Mouse (Mus musculus) 3T3-L1 (cell line): ENCODE measurements around the gene Haus3.

Experiments
- DNase-seq: peaks from one replicate; pipeline ENCODE4 v3.0.0-alpha.2; 2015; ENCODE audit warnings: low read depth, low spot score

Gene Haus3

DNA sequence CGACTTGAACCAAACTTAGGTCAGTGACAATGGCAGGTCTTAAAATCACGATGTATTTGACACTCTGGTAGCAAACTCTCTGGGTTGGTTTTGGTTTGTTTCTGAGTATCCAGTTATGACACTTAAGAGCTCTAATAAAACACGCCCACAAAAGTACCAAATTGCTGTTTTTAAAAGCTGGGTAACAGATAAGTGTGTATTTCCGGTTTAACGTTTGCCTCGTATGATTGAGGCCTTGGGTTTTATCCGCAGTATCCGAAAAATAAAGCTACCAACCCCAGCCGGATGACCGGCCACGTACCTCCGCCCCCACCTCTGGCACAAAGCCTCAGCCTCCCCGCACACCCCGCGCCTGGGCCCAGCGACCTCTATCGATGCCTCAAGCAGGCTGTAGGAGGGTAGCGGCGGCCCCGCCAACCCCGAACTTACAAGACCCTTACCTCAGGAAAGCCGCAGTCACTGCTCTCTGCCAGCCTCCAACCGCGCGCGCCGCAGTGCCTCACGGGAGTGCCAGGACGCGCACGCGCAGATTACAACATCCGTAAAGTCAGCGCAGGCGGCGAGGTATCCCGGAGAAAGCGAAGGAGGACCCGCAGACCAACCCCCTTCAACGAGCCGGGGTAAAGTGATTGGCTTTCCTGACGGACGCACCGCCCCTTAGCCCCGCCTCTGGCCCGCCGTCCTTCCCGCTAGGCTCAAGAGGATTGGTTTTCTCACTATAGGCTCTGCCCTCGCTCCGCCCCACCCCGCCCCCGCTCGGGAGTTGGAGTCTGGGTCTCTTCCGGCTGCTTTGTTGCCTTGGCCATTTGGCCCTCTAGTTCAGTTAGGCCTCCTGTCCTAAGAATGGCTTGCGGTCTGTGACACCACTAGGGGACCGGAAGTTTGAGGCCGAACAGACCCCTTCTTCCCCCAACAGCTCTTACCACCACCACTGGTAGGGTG, at the start of gene Haus3, which contains the start of gene Poln:
TSS of gene Haus3 (minus strand) at position 578 of the 942 bp plus-strand sequence.
TSS of gene Poln (minus strand) at position 499 of the 942 bp plus-strand sequence.
- peak; percentile 99 for DNase-seq

DNA sequence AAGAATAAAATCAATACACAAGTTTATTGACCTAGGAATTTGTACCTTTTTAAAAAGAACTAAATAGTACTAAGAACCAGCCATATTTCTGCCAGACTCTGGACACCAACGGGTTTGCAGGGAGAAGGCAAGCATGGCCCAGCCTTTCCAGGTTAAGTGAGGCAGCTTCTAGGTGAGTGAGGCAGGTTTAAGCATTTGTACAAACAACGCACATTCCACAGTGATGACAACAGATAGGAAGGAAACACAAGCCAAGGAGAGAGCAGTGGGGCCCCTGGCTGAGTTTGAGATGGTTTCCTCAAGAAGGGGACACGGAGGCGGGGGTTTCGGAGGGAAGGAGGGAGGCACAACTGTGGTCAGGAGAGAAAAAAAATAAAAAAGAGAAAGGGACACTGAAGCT, 49.3 kb upstream of the Haus3 start:
- DNase-seq = no peak

DNA sequence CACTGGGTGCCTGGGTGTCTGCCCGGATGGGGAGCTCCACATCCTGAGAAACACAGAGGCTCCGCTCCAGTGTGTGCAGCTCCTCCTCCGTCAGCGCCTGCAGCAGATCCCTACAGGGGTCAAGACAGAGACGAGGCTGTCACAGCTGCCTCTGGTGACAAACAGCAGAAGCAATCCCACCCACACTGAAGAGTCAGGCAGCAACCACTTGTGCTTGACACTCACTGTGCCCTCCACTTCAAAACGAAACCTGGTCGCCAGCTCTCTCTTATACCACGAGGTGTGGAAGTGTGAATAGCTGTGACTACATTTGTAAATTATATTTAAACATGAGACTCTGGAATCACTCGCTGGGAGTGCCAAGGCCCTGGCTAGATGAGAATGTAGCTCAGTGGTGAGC, 48.4 kb upstream of the Haus3 start:
- no peak for DNase-seq

DNA sequence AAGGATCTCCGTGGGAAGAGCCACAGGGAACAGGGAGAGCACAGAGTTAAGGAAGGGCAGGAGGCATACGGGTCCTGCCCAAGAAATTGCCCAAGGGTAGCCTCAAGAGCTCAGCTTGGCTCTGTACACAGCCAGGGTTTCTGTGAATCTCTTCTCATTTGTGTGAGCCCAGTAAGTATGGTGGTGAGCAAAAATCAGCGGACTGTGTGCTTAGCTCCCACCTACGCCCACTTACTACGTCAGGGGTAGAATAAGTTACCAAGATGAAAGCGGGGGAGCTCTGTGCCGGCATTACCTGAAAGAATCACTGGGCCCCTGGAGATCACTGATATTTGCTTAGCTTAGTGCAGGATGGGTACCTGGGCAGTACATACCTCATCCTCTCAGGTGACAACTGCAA, 46.7 kb upstream of the Haus3 start:
- no peak for DNase-seq

DNA sequence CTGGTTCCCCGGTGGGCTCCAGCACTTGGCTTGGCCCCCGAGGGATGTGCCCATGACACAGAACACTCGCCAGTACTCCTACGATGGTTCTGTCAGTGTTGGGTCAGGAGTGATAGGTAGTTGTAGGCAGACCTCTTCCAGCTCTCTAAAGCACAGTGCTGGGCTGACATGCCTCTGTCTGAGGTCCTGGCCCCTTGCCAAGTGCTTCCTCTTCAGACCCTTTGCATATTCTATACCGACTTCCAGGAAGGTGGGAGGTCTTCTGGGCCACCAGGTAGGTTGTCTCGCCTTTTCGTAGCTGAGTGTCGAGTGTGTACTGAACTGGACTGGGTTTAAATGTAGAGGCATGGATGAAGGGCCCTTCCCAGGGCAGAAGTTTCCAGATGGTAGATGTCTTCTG, 44.3 kb upstream of the Haus3 start:
- no peak for DNase-seq

DNA sequence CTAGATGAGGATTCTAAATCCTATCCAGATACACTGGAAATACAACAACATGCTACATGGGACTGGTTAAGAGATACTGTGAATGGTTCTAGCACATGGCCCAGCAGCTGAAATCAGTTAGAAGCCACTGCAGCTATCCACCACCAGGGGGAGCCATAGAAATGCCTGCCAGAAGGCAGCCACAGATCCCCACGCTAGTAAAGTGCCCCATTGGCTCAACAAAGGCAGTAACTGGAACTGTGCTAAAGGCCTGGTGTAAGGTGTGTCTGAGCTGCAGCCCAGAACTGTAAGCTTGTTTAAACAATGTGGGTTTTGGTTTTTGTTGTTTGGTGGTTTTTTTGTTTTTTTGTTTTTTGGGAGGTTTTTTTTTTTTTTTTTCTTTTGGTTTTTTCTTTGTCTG, 41.0 kb upstream of the Haus3 start:
- peak; percentile 92 for DNase-seq

DNA sequence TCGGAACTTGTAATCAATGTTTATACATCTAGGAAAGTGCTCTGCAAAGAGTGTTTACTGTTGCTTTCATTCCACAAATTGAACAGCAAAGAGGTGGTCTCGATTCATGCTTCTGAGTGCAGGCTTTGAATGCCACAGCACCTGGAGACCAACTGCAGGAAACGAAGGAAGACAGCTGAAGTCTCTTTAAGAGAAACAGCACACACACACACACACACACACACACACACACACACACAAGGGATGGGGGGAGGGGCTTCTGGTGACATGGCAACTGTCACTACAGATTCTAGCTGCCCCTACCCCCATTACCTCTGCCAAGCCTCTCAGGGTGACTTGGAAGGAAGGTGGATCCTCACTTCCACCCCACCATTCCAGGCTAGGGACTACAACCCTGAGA, 38.2 kb upstream of the Haus3 start:
- no peak for DNase-seq

DNA sequence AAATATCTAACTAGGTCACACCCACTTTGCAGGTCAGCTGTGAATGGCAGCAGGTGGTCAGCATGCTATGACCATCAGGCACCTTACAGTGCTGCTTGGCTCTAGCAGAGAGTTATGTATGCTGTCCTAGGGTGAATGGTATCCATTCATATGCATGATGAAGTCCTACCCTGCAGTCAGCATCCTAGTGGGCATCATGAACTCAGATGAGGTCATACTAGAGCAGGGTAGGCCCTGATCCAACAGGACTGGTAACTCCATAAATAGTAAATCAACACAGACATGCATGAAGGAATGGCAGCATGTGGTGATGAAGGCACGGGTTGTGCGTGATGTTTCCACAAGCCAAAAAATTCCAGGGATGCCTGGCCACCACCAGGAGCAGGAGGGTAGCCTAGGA, 36.5 kb upstream of the Haus3 start:
- no peak for DNase-seq

DNA sequence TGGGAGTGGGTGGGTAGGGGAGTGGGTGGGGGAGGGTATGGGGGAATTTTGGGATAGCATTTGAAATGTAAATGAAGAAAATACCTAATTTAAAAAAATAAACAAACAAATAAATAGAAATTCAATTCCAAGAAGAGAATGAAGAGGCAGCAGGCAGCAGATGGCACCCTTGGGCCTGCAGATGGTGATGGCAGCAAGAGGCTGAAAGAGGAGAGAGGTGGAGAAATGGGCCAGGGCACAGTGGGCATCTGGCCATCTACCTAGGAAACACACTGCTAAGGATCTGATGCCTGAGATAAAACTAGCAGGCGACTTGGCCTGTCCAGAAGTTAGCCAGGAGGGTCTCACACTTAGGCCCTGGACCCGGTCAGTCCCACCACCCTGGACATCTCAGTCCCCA, 35.6 kb upstream of the Haus3 start:
- DNase-seq = no peak

DNA sequence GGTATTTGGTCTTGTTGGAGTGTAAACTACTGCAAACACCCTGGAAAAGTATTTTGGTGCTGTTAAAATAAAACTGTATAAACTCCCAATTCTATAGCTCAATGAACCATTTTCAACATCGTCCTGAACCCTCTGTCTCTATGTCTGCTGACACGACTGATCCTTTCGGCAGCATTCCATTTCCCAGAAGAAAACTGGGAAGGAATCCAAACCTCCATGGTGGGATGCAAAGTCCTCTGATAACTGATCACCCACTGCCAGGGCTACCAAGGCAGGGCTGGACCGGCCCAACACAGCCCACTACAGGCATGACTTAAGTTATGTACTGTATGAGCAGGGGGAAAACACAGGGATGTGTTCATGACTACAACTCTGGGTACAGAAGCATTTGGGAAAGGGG, 32.7 kb upstream of the Haus3 start:
- no peak for DNase-seq

DNA sequence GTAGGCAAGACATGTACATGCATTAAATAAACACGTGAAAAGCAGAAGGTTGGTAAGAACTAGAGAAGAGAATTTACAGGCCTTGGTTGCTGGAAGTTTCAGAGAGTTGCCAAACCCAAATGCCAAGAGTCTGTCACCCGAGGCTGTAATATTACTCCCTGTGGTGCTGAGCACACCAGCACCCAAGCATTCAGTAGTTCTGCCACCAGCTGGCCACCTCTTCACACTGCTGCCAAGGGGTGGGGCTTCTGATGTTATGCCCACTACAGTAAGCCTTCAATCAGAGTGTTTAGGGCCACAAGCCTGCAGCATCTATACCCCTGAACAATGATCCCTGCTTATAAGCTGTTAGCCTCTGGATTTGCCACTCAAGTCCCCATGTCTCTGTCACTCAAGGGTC, 32.1 kb upstream of the Haus3 start:
- DNase-seq = peak; percentile 51

DNA sequence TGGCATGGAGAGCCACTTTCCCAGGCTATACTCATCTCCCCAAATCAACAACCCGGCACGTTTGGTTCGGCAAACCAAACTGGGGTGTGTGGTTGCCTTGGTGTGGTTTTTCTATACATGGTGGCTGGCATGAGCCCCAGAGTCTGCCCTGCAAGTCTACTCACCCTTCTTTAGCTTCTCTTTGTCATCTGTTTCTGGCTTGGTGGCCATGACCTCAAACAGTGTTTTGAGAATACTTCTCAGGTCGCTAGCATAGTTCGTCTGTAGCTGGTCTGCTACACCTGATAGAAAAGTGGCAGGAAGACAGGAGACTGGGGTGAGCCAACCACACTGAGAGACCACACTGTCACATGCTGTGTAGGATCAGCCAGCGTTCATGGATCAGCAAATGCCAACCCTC, 29.3 kb upstream of the Haus3 start:
- DNase-seq = no peak

DNA sequence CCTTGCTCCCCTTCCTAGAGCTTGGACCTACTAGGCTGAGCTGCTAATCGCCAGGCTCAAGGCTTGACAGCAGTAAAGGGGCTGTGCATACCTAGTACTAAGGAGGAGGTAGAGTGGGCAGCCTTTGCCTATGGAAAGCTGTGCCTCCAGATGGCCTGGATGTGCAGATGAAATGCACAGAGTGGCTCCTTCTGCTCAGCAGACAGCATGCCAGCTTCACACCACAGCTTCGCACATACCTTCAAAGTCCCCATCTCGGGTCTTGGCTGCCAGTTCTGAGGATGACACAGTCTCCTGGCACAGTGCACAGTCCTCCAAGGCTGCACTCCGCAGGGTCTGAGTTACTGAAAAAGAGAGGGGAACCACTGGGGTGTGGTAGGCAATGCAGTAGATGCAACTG, 27.9 kb upstream of the Haus3 start:
- DNase-seq = no peak

DNA sequence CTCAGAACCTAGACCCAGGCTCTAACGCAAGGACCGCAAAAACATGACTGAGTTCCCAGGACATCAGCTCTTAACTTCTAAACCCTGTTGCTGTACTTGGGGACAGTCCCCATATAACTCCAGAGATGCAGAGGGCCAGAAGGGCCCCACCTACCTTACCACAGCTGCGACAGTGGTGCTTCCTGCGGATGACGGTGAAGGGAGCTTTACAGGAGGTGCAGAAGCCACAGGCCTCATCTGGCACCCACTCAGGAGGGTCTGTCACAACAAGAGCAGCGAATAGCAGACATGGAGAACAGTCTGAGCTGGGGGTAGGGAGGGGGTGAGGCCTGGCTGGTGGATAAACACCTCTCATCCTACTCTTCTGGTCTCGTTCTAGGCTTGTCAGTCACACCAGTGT, 27.1 kb upstream of the Haus3 start:
- DNase-seq = no peak

DNA sequence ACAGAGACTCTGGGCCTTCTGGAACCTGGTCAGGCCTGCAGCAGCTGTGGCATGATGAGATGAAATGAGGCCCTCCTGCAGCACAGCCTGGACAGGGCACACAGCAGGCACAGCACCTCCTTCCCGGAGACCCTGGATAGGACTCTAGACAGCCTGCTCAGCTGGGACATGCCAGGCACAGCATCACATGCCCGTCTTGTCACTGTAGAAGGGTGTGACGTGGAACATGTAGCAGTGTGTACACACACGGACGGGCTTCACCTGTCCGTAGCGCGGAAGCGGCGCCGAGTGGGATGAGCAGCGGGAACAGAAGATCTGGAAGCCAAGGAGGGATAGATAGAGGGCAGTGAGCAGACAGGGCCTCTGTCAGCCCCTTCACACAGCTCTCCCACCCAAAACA, 26.5 kb upstream of the Haus3 start:
- DNase-seq = no peak

DNA sequence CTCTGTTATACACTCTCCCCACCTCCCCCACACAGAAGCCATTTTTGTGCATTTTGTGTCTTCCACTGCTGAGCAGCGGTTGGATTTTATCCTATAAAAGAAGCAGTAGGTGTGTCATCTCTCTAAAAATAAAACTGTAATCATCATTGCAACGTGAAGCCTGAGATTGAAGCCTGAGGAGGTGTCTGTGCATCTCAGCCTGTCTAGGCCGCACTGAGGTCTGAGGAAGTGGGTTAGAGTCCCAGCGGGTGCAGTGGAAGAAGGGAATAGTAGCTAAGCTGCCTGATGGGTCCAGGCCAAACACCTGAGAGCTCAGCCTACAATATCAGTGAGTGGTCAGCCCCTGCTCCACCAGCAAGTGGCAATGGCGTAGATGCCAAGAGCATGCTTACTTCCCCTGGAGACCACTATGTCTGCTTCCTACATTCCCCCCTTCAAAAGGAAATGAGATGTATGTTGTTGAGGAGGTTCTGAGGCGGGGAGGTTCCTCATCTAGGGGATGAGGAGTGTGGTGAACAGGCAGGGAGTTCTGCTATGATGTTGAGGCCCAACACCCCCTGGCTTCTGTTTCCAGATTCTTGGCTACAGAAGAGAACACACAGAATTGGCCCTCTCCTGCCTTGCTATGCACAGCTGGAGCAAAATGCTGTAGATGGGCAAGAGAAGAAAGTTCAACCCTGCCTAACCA, 25.8 kb upstream of the Haus3 start:
- no peak for DNase-seq

DNA sequence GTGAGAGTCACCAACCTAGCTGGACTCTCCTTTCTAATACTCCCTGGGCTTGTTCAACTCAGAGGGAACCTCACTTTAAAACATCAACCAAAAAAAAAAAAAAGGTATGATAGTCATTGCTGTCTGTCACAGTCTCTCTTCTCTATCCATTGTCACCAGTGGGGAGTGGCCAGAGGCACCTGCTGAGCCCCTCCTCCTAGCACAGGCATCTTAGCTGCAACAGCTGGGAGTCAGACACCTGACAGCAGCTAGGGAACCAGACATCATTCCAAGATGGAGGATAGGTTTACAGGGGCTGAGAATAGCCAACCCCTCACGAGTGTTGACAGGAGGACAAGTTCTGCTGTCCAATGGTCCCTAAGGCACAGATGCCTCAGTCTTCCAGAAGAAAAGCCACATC, 25.1 kb upstream of the Haus3 start:
- DNase-seq = no peak

DNA sequence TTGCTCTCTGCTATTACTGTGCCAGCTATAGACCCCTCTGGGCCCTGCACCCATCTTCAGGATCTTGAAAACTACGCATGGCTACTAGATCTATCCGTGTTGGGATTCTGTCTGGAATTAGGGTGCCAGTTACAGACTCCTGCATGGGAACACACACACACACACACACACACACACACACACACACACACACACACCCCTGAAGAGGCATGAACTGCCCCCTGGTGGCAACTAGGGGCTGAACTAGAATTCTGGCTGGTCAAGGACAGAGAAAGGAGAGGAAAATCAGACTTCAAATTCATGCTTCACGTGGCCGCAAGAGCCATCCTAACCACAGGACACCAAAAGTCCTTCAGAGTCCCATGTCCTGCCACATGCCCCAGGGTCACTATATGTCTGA, 22.5 kb upstream of the Haus3 start:
- DNase-seq = peak; percentile 36

DNA sequence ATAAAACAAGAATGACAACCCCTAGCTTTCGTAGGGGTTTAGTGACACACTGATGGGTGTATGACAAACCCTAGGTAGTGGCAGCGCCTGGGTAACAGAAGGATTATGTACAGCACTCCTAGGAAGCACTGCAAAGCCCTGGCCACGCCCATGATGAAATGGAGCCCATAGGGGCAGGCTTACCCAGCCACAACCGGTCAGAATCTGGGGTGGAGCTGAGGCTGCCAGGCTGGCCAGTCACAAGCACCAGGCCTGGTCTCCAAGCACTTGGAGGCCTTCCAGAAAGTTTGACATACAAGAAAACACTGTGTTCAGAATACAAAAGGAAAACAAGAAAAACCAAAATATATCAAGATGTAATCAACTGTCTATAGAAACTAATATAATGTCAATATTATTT, 21.7 kb upstream of the Haus3 start:
- peak; percentile 89 for DNase-seq

DNA sequence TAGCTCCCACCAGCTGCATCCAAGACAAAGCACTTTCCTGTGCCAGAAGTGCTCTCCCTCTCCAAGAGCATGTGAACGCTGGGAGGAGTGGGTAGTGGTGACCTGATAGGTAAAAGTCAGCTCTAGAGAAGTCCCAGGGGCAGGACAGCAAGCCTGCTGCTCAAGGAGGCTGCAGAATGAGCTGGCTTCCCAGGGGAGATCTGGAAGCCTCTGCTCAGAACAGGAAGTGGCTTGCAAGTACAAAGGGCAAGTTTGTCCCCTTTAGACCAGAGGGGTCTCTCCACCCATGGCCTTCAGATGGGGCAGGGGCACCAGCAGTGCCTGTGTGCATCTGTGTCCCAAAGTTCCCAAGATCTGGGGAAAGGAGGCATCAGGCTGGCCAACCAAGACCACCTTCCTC, 20.2 kb upstream of the Haus3 start:
- DNase-seq = peak; percentile 32

DNA sequence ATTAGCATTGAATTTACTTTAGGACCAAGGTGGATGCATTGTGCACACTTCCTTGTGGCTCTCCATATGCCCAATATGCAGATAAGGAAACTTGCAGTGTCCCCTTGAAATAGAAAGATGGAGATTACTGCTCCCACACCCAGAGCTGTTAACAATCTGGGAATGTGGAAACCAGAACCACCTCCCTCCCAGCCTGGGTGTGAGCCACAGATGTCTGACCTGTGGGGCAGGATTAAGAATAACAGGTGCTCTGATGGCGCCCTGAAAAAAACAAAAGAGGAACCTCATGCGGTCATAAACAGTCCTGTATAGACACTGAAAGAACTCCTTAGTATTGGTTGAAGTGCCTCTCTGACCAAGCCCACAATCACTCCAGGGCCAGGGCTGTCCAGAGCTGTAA, 19.5 kb upstream of the Haus3 start:
- DNase-seq = no peak

DNA sequence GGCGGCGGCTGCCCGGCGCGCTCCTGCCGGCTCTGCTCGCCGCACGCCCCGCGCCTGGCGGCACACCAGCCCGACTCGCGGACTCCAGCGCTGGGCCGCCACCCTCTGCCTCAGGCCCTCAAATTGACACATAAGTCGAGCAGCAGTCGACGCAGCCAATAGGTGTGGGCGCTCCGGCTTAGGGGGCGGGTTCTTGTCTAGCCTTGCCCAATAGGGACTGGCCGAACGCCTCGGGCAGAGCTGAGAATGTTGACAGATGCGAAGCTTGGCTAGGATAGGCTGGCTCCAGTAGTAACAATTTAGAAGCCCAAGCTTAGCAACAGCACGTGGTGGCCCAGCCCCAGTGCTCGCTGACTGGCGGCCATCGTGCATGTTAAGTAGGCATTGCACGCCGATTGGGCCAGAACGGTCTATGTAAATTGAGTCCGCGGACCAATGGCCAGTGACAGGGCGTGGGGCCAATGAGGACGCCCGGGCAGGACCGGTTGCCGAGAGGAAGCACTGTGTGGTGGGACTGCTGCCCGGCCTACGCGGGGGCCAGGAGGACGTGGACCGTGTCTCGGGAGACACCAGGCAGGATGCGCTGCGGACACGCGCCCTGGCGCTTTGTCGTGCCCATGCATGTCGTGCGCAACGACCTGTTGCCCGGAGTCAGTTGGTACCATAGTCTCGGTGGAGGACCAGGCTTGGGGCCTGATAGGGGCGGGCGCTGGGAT, 18.4 kb upstream of the Haus3 start, which contains the start of gene Mxd4:
TSS of gene Mxd4 (minus strand) at position 120 of the 716 bp plus-strand sequence.
- DNase-seq = peak; percentile 100
